Mouse (Mus musculus) liver, adult 2 months (tissue): ENCODE measurements around the gene Creb3l4.
"Not testable (repeated sequence)": the region's sequence is repeated elsewhere in the genome, so short reads cannot be mapped to it uniquely, and the experiment has no call there.

Experiments
- CTCF ChIP-seq: fragments of 200-500 bp; IDR thresholded peaks from 2 replicates; pipeline ENCODE4 v1.5.1; 2011; ENCODE audit warnings: low read depth, low read length, control low read depth
- POLR2A ChIP-seq: fragments of 200-500 bp; IDR thresholded peaks from 2 replicates; pipeline ENCODE4 v1.6.1; 2011; ENCODE audit warnings: low read length, control low read depth; ENCODE audit not compliant: insufficient read depth; ENCODE audit errors: extremely low read depth

GRCm38 (mm10) chr3:90289403-90289802 is 46.1 kb upstream of the Creb3l4 start:
- TF ChIP-seq CTCF, POLR2A: not testable (repeated sequence)
